Mouse (Mus musculus): ENCODE measurements around the gene Fam49a.

GRCm38 (mm10) chr12:12287131-12287786, 25.3 kb downstream of the Fam49a start:
- TF ChIP-seq POLR2A (IDR thresholded peaks at IDR 0.05; ENCODE audit: low read depth, low read length) (no peak), CTCF (conservative IDR thresholded peaks at IDR 0.05; ENCODE audit: insufficient read depth, insufficient read length, low read depth, low read length) (no peak)

All from kidney, adult 2 months (tissue).